Mouse (Mus musculus): Measurements from ENCODE around the gene Cutc.

DNA sequence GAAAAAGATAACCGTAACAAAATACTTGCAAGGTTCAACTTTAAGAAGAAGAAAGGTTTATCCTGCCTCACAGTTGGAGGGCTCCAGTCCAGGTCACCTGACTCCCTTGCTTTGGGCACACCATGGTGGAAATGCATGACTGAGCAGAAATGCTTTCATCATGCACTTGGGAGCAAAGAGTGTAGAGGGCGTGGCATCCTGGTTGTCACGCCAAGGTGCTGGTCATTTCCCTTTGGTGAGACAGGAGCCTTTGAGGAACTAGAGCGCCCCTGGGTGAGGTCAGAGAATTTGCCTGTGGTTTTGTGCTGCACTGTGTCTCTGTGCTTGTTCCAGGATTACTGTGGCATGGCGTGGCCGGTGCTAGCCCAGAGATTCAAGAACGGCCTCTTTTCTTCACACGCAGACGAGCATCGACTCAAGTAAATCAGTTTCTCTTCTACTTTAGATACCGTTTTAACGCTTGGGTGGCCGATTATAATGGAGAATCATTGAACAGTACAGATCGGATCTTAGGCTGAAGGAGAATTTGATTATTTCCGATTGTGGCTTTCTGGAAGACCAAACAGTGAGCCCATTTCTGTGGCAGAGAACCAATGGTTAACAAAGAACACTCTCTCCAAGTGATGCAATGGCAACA lies 26.2 kb upstream of the Cutc start:
- TF ChIP-seq POLR2A (IDR thresholded peaks at IDR 0.05; ENCODE audit: insufficient read depth, low read depth, low read length) (no peak), CTCF (IDR thresholded peaks at IDR 0.05) (no peak)
